Mouse (Mus musculus) limb, embryonic 12.5 days (tissue): ENCODE results near the gene Ate1. TPM values are rescaled to one million over a fixed set of nuclear protein-coding genes. Genes with fewer than 3 reads are reported as not detected.

Experiments
- ATAC-seq: fragments of 200-750 bp; cut with Nextera tagmentation; 2 replicates; pipeline ENCODE4 v1.8.0; 2017; ENCODE audit warnings: low read depth, moderate TSS enrichment; ENCODE audit not compliant: insufficient number of reproducible peaks, insufficient read depth, low FRiP score, low TSS enrichment
- H3K27ac ChIP-seq: fragments of 300-500 bp; sonication (generic); 2 replicates; pipeline ENCODE4 v1.5.1; 2016; ENCODE audit warnings: mild to moderate bottlenecking, moderate library complexity
- H3K27me3 ChIP-seq: fragments of 300-500 bp; sonication (generic); 2 replicates; pipeline ENCODE4 v1.6.1; 2016; ENCODE audit warnings: mild to moderate bottlenecking, moderate library complexity
- H3K36me3 ChIP-seq: fragments of 300-500 bp; sonication (generic); 2 replicates; pipeline ENCODE4 v1.6.1; 2016; ENCODE audit warnings: mild to moderate bottlenecking, moderate library complexity
- H3K4me1 ChIP-seq: fragments of 300-500 bp; sonication (generic); replicated peaks from 2 replicates; pipeline ENCODE4 v1.6.1; 2016
- H3K4me2 ChIP-seq: fragments of 300-500 bp; sonication (generic); 2 replicates; pipeline ENCODE4 v1.6.1; 2016; ENCODE audit warnings: mild to moderate bottlenecking, moderate library complexity
- H3K4me3 ChIP-seq: fragments of 300-500 bp; sonication (generic); replicated peaks from 2 replicates; pipeline ENCODE4 v1.5.1; 2016; ENCODE audit warnings: mild to moderate bottlenecking
- H3K9ac ChIP-seq: fragments of 300-500 bp; sonication (generic); replicated peaks from 2 replicates; pipeline ENCODE4 v1.6.1; 2016; ENCODE audit warnings: mild to moderate bottlenecking, moderate library complexity
- H3K9me3 ChIP-seq: fragments of 300-500 bp; sonication (generic); 2 replicates; pipeline ENCODE4 v1.6.1; 2016; ENCODE audit warnings: mild to moderate bottlenecking, moderate library complexity
- WGBS: fragments of 180-500 bp; shearing (Covaris S2); methylation state at CpG from one replicate; pipeline ENCODE4 v1.1.7; 2016; 5-methylcytosine and 5-hydroxymethylcytosine counted together
- polyA plus RNA-seq: library from polyadenylated mRNA; unstranded; fragments of >200 nt; fragmentation: Nextera tagmentation; extraction: Ambion mirVana; gene quantifications from 2 replicates; pipeline ENCODE4 v1.2.1, GENCODE M21; 2016

Gene Ate1
- polyA plus RNA-seq, 1 experiment from 2014 or later, result 50.6 TPM

GRCm38 (mm10) chr7:130473881-130474280 is 46.3 kb downstream of the Ate1 start:
- Histone ChIP-seq H3K27ac (no peak overlapping the region), H3K27me3 (no peaks in the 10 kb centered on the region), H3K4me1 (no peaks in the 10 kb centered on the region; the same call in 1 of the 2 replicates), H3K4me3 (no peak overlapping the region), H3K9ac (no peak overlapping the region), H3K9me3 (no peaks in the 10 kb centered on the region), H3K4me2 (no peak overlapping the region), H3K36me3 (peaks cover 3% of the 10 kb centered on the region; the same call in 1 of the 2 replicates)
- 74% methylated on average over 3 of the region's 3 CpGs for WGBS
- ATAC-seq, result no peak

GRCm38 (mm10) chr7:130472683-130473082 is 47.5 kb downstream of the Ate1 start:
- no peak overlapping the region for H3K9ac ChIP-seq
- H3K4me2 ChIP-seq, result no peak overlapping the region
- no peaks in the 10 kb centered on the region for H3K27me3 ChIP-seq
- H3K27ac ChIP-seq, result no peak overlapping the region
- WGBS, result 77% methylated on average over 6 of the region's 6 CpGs
- ATAC-seq, result no peak
- 0 out of 2 replicates have a peak, but pooled peaks cover 3% of the 10 kb centered on the region for H3K36me3 ChIP-seq
- H3K9me3 ChIP-seq, result no peaks in the 10 kb centered on the region
- no peaks in the 10 kb centered on the region; the same call in 1 of the 2 replicates for H3K4me1 ChIP-seq
- no peak overlapping the region for H3K4me3 ChIP-seq

GRCm38 (mm10) chr7:130471045-130471444 is 49.1 kb downstream of the Ate1 start:
- WGBS, result 57% methylated on average over 6 of the region's 6 CpGs
- no peaks in the 10 kb centered on the region; the same call in 1 of the 2 replicates for H3K4me1 ChIP-seq
- H3K9ac ChIP-seq, result no peak overlapping the region
- H3K4me2 ChIP-seq, result no peak overlapping the region
- no peak overlapping the region for H3K27ac ChIP-seq
- ATAC-seq, result no peak
- no peaks in the 10 kb centered on the region for H3K27me3 ChIP-seq
- H3K36me3 ChIP-seq, result peaks cover 8% of the 10 kb centered on the region
- H3K9me3 ChIP-seq, result no peaks in the 10 kb centered on the region
- H3K4me3 ChIP-seq, result no peak overlapping the region

- Histone ChIP-seq H3K27ac (peak overlapping the region; percentile 75), H3K9me3 (no peaks in the 10 kb centered on the region), H3K4me2 (no peak overlapping the region), H3K4me1 (peaks cover 6% of the 10 kb centered on the region), H3K27me3 (no peaks in the 10 kb centered on the region), H3K36me3 (peaks cover 33% of the 10 kb centered on the region), H3K9ac (no peak overlapping the region), H3K4me3 (no peak overlapping the region)
- no peak for ATAC-seq
- WGBS, result 47% methylated on average over 4 of the region's 4 CpGs
These were observed 64.5 kb downstream of the Ate1 start for GRCm38 (mm10) chr7:130455587-130456246.

GRCm38 (mm10) chr7:130454226-130454625 is 65.9 kb downstream of the Ate1 start:
- Histone ChIP-seq H3K4me1 (peaks cover 6% of the 10 kb centered on the region), H3K9ac (no peak overlapping the region), H3K27ac (no peak overlapping the region), H3K9me3 (no peaks in the 10 kb centered on the region), H3K4me3 (no peak overlapping the region), H3K27me3 (no peaks in the 10 kb centered on the region), H3K4me2 (no peak overlapping the region), H3K36me3 (peaks cover 26% of the 10 kb centered on the region)
- ATAC-seq, result no peak
- WGBS, result 81% methylated on average over 3 of the region's 3 CpGs

GRCm38 (mm10) chr7:130435776-130436175 is 84.4 kb downstream of the Ate1 start:
- Histone ChIP-seq H3K4me1 (0 out of 2 replicates have a peak, but pooled peaks cover 6% of the 10 kb centered on the region), H3K9me3 (no peaks in the 10 kb centered on the region), H3K27me3 (no peaks in the 10 kb centered on the region), H3K27ac (no peak overlapping the region), H3K36me3 (0 out of 2 replicates have a peak, but pooled peaks cover 3% of the 10 kb centered on the region), H3K4me3 (no peak overlapping the region), H3K9ac (no peak overlapping the region), H3K4me2 (no peak overlapping the region)
- no peak for ATAC-seq
- WGBS, result 96% methylated on average over 5 of the region's 5 CpGs

GRCm38 (mm10) chr7:130432141-130432540 is 88.0 kb downstream of the Ate1 start:
- no peaks in the 10 kb centered on the region for H3K36me3 ChIP-seq
- no peak overlapping the region for H3K27ac ChIP-seq
- H3K4me3 ChIP-seq, result no peak overlapping the region
- no peak for ATAC-seq
- no peaks in the 10 kb centered on the region for H3K9me3 ChIP-seq
- 95% methylated on average over 2 of the region's 2 CpGs for WGBS
- H3K4me2 ChIP-seq, result no peak overlapping the region
- H3K27me3 ChIP-seq, result no peaks in the 10 kb centered on the region
- H3K4me1 ChIP-seq, result peaks cover 30% of the 10 kb centered on the region
- no peak overlapping the region for H3K9ac ChIP-seq

GRCm38 (mm10) chr7:130426586-130426985 is 93.6 kb downstream of the Ate1 start:
- 4% methylated on average over 5 of the region's 5 CpGs for WGBS
- peak overlapping the region; percentile 80 for H3K27ac ChIP-seq
- no peaks in the 10 kb centered on the region for H3K27me3 ChIP-seq
- peak; percentile 97 for ATAC-seq
- no peaks in the 10 kb centered on the region; the same call in 1 of the 2 replicates for H3K36me3 ChIP-seq
- H3K9me3 ChIP-seq, result no peaks in the 10 kb centered on the region
- H3K4me2 ChIP-seq, result peak overlapping the region; percentile 31
- peaks cover 37% of the 10 kb centered on the region for H3K4me1 ChIP-seq
- H3K4me3 ChIP-seq, result no peak overlapping the region
- H3K9ac ChIP-seq, result no peak overlapping the region

- no peak for ATAC-seq
- Histone ChIP-seq H3K36me3 (no peaks in the 10 kb centered on the region; the same call in 1 of the 2 replicates), H3K4me1 (peaks cover 33% of the 10 kb centered on the region), H3K4me2 (peak overlapping the region; percentile 31; the same call in 1 of the 2 replicates), H3K27me3 (no peaks in the 10 kb centered on the region), H3K27ac (peak overlapping the region; percentile 80), H3K9me3 (no peaks in the 10 kb centered on the region), H3K4me3 (no peak overlapping the region), H3K9ac (no peak overlapping the region)
- 9% methylated on average over 2 of the region's 2 CpGs for WGBS
These were observed 94.2 kb downstream of the Ate1 start for GRCm38 (mm10) chr7:130425991-130426390.

GRCm38 (mm10) chr7:130419961-130420360 is 100.2 kb downstream of the Ate1 start:
- Histone ChIP-seq H3K27me3 (no peaks in the 10 kb centered on the region), H3K9me3 (no peaks in the 10 kb centered on the region), H3K9ac (no peak overlapping the region), H3K36me3 (no peaks in the 10 kb centered on the region; the same call in 1 of the 2 replicates), H3K27ac (no peak overlapping the region), H3K4me2 (no peak overlapping the region), H3K4me1 (no peaks in the 10 kb centered on the region), H3K4me3 (no peak overlapping the region)
- 74% methylated on average over 1 of the region's 1 CpGs for WGBS
- no peak for ATAC-seq

- H3K4me3 ChIP-seq, result no peak overlapping the region
- H3K9me3 ChIP-seq, result no peaks in the 10 kb centered on the region
- peak overlapping the region; percentile 71 for H3K27ac ChIP-seq
- H3K36me3 ChIP-seq, result no peaks in the 10 kb centered on the region
- ATAC-seq, result no peak
- no peaks in the 10 kb centered on the region for H3K27me3 ChIP-seq
- peaks cover 28% of the 10 kb centered on the region for H3K4me1 ChIP-seq
- H3K4me2 ChIP-seq, result no peak overlapping the region
- H3K9ac ChIP-seq, result no peak overlapping the region
- 81% methylated on average over 10 of the region's 10 CpGs for WGBS
These were observed 112.5 kb downstream of the Ate1 start for GRCm38 (mm10) chr7:130407622-130408021.

- ATAC-seq, result no peak
- Histone ChIP-seq H3K4me3 (no peak overlapping the region), H3K27me3 (no peaks in the 10 kb centered on the region), H3K9ac (no peak overlapping the region), H3K4me1 (peaks cover 23% of the 10 kb centered on the region), H3K27ac (no peak overlapping the region), H3K4me2 (no peak overlapping the region), H3K9me3 (no peaks in the 10 kb centered on the region), H3K36me3 (peaks cover 12% of the 10 kb centered on the region; the same call in 1 of the 2 replicates)
- WGBS, result 53% methylated on average over 2 of the region's 2 CpGs
These were observed 116.8 kb downstream of the Ate1 start for GRCm38 (mm10) chr7:130403346-130403745.
